Mouse (Mus musculus) thymus, adult 2 months (tissue): ENCODE measurements around the gene Tnfsf11. TPM values are rescaled to one million over a fixed set of nuclear protein-coding genes. Genes with fewer than 3 reads are reported as not detected.
A peak's percentile ranks its signal among the peaks of the same experiment; 100 is the strongest.

Experiments used
- DNase-seq: peaks from one replicate; pipeline ENCODE4 v3.0.0; 2021
- H3K27ac ChIP-seq: fragments of 200-500 bp; 2 replicates; pipeline ENCODE4 v1.5.1; 2012; ENCODE audit warnings: low read length, control low read depth; ENCODE audit not compliant: control insufficient read depth, insufficient read depth
- H3K27me3 ChIP-seq: fragments of 200-500 bp; 2 replicates; pipeline ENCODE4 v1.6.1; 2012; ENCODE audit warnings: mild to moderate bottlenecking, low read length, moderate library complexity, mixed read lengths; ENCODE audit not compliant: control insufficient read depth, insufficient read depth
- H3K36me3 ChIP-seq: fragments of 200-500 bp; 2 replicates; pipeline ENCODE4 v1.6.1; 2012; ENCODE audit warnings: mild to moderate bottlenecking, low read length, moderate library complexity; ENCODE audit not compliant: control insufficient read depth, insufficient read depth
- H3K4me1 ChIP-seq: fragments of 200-500 bp; replicated peaks from 2 replicates; pipeline ENCODE4 v1.6.1; 2012; ENCODE audit warnings: low read length; ENCODE audit not compliant: control insufficient read depth, insufficient read depth
- H3K4me3 ChIP-seq: fragments of 200-500 bp; 2 replicates; pipeline ENCODE4 v1.5.1; 2012; ENCODE audit warnings: mild to moderate bottlenecking, low read length, control low read depth, moderate library complexity; ENCODE audit not compliant: control insufficient read depth, insufficient read depth
- CTCF ChIP-seq: fragments of 200-500 bp; IDR thresholded peaks from 2 replicates; pipeline ENCODE4 v1.5.1; 2012; ENCODE audit warnings: mild to moderate bottlenecking, control low read depth, low read length, moderate library complexity, borderline replicate concordance; ENCODE audit not compliant: control insufficient read depth, poor library complexity, insufficient read depth; ENCODE audit errors: extremely low read depth
- POLR2A ChIP-seq: fragments of 200-500 bp; IDR thresholded peaks from 2 replicates; pipeline ENCODE4 v1.6.1; 2012; ENCODE audit warnings: mild to moderate bottlenecking, low read length, control low read depth, moderate library complexity; ENCODE audit not compliant: control insufficient read depth, poor library complexity, insufficient read depth; ENCODE audit errors: extremely low read depth
- WGBS: fragments of 180-500 bp; shearing (Covaris S2); methylation state at CpG from one replicate; pipeline ENCODE4 v1.1.7; 2018; 5-methylcytosine and 5-hydroxymethylcytosine counted together
- polyA plus RNA-seq: library from polyadenylated mRNA; depleted of rRNA; stranded (reverse); fragments of >200 nt; gene quantifications from 2 replicates; pipeline ENCODE4 v1.2.3, GENCODE M21; 2012

Gene Tnfsf11
- polyA plus RNA-seq, 1 experiment = 2.6 TPM

DNA sequence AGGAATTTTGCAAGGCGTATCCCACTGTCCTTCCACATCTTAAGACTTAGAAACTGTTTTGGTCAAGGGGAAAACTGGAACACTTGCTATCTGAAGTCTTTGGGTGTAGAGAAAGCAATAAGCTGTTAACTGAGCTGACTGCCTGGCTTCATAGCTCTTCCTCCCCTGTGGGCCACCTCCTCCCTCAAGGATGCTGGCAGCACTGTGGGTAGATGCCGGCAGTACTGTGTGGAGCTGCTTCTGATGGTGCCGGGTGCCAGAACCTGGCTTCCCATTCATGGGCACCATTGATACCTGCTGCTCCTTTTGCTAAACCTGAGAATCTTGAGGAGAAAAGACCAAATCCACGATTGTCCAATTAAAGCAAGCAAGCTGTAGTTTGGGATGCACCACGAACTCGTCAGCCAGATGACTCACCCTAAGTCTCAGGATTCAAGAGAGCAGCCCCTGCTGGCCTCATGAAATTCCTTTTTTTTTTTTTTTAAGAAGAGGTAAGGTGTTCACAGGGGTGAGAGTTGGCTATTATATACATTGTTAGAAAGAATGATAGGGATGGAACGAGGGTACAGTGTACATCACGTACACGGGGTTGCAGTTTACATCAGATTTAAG lies 17.8 kb downstream of the Tnfsf11 start:
- 91% methylated on average over 9 of the region's 9 CpGs for WGBS
- no peaks in the 10 kb centered on the region for H3K36me3 ChIP-seq
- no peaks in the 10 kb centered on the region for H3K27me3 ChIP-seq
- no peak for TF ChIP-seq POLR2A
- no peak for TF ChIP-seq CTCF
- H3K4me1 ChIP-seq = no peaks in the 10 kb centered on the region
- no peak overlapping the region for H3K4me3 ChIP-seq
- no peak for DNase-seq
- H3K27ac ChIP-seq = no peak overlapping the region

DNA sequence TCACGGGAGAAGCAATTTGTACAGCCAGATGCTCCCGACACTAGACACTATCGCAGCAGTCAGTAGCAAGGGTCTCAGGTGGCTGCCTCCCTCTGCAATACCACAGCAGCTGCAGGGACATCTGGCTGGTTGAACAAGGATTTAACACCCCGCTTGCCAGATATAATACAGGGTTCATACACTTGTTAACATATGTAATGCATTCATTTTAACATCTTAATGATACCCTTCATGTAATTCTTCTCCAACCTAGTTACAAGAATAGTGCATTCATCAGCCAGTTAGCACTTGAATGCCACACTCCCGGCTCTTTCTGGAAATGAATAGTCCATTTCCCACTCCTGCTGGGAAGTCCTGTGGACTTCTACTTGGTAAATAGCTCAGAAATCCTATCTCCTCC lies 18.9 kb downstream of the Tnfsf11 start:
- Histone ChIP-seq H3K4me1 (no peaks in the 10 kb centered on the region), H3K4me3 (no peak overlapping the region), H3K27ac (no peak overlapping the region), H3K27me3 (no peaks in the 10 kb centered on the region), H3K36me3 (no peaks in the 10 kb centered on the region)
- DNase-seq = no peak
- TF ChIP-seq POLR2A (no peak), CTCF (no peak)
- 48% methylated on average over 5 of the region's 5 CpGs for WGBS

DNA sequence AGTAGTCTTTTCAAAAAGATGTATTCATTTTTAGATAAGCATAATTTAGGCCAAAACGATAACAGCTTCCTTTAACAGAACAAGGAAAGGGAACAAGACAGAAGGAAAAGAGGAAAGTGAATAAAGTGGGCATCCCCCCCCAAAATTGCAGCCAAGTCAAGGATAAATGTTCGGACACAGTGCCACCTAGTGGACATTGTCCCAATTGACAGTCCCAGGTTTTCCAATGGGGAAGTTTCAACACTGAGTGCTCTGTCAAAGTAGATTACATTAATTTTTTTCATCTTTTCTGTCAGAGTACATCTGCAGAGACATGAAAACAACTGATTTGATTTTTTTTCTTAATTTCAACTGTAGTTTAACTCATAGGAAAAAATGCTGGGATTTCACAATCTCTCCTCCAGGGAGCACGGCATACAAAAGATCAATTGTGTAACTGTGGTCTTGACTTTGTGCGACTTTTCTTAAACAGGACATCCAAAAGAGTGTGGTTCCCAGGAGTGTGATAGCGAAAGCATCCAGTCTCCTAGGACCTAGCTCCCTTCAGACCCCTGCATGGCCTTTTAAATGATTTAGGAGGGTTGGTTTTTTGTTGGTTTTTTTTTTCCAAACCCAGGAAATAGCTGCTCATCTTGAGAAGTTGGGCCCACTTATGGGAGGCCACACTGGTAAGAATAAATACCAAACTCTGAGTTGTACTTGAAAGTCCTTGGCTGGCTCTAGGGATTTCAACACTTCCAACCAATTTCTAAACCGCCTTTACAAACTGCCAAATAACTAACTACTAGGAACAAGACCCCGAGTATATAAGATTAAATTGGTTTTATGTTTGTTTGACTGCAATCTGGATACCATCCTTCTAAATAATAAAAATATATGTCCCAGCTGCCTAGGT lies 19.7 kb downstream of the Tnfsf11 start:
- no peaks in the 10 kb centered on the region for H3K4me1 ChIP-seq
- peak; percentile 43 for DNase-seq
- 68% methylated on average over 7 of the region's 7 CpGs for WGBS
- H3K4me3 ChIP-seq = no peak overlapping the region
- TF ChIP-seq POLR2A (no peak), CTCF (no peak)
- H3K36me3 ChIP-seq = no peaks in the 10 kb centered on the region
- H3K27ac ChIP-seq = no peak overlapping the region
- H3K27me3 ChIP-seq = no peaks in the 10 kb centered on the region

DNA sequence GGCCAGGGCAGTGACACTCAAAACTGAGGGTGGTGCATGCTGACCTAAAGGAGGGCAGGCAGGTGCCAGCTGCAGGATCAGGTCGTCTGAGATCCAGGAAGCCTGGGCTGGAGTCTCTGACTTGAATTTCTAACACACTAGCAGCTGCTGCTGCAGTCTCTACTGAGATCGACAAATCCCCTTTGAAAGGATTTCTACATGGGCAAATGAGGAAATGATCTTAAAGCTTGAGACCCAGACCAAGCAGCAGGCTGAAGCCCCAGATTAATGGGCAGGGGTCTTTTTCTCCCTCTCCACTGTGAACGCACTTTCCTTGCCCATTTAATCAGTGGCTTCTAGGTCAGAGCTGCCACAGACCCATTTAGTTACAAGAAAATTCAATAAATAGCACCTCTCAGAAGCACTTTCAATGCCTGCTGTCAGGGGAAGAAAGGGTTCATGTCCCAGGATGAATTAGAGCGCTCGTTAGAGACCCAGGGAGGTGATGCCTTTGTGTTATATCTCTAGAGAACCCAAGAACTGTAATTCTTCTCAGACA lies 21.8 kb downstream of the Tnfsf11 start:
- Histone ChIP-seq H3K4me3 (no peak overlapping the region), H3K36me3 (no peaks in the 10 kb centered on the region), H3K27me3 (no peaks in the 10 kb centered on the region), H3K27ac (no peak overlapping the region), H3K4me1 (no peaks in the 10 kb centered on the region)
- DNase-seq = no peak
- no peak for TF ChIP-seq CTCF
- TF ChIP-seq POLR2A = no peak
- WGBS = 62% methylated on average over 5 of the region's 5 CpGs

DNA sequence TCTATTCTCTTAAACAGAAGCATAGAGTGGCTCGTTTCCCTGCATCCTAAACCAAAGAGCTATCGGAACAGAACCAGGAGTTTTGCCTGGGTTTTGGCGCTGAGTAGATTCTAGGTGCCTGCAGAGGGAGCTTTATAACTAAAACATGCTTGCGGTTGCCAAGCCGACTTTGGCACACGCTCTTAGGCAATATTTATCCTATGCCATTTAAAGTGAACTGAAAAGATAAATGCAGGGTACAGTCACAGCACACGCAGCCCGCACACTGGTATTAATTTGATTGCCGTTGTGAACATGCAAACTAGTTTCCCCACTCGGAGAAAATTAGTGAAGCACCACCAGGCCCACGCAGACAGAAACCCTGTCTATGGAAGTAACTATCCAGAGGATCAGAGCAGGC lies 25.4 kb downstream of the Tnfsf11 start:
- TF ChIP-seq POLR2A = no peak
- TF ChIP-seq CTCF = no peak
- Histone ChIP-seq H3K4me3 (no peak overlapping the region), H3K4me1 (no peaks in the 10 kb centered on the region), H3K27me3 (no peaks in the 10 kb centered on the region), H3K27ac (no peak overlapping the region), H3K36me3 (no peaks in the 10 kb centered on the region)
- 95% methylated on average over 11 of the region's 11 CpGs for WGBS
- no peak for DNase-seq

DNA sequence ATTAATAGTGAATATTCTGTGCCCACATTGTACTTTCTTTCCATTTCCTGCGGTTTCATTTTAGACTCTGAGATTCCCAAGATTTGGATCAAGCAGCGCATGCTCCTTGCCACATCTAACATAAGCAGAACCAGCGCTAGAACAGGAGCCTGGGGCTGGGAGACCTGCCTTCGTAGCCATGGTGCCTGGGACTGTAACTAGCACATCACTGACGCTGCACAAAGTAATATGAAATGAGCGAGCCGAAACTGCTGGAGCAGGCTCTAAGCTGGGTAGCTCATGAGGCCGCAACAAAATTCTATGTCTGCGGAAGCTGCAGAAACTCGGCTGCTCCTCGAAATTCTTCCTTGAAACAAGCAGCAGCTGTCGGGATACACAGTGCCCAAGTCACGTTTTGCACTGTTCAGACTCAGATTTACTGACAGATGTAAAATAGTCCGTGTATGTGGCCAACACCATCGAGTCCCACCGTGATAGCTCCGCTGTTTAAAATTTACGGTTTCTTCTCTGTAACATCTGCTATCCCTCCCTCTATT lies 31.4 kb downstream of the Tnfsf11 start:
- WGBS = 92% methylated on average over 18 of the region's 18 CpGs
- H3K36me3 ChIP-seq = no peaks in the 10 kb centered on the region
- H3K27ac ChIP-seq = no peak overlapping the region
- H3K4me3 ChIP-seq = no peak overlapping the region
- no peaks in the 10 kb centered on the region for H3K4me1 ChIP-seq
- TF ChIP-seq POLR2A = no peak
- no peak for TF ChIP-seq CTCF
- no peak for DNase-seq
- no peaks in the 10 kb centered on the region for H3K27me3 ChIP-seq
